Mouse (Mus musculus): Measurements from ENCODE around the gene Gm20816.
"Not testable (repeated sequence)": the region's sequence is repeated elsewhere in the genome, so short reads cannot be mapped to it uniquely, and the experiment has no call there.

Gene Gm20816

GRCm38 (mm10) chrY:68537655-68538054 is at the start of gene Gm20816:
TSS of gene Gm20816 (plus strand) at chrY:68537955.
- DNase-seq: not testable (repeated sequence)
